Mouse (Mus musculus) olfactory bulb, adult 2 months (tissue): ENCODE measurements around the gene Myo1a. TPM values are rescaled to one million over a fixed set of nuclear protein-coding genes. Genes with fewer than 3 reads are reported as not detected.

ENCODE experiments used
- H3K27ac ChIP-seq: fragments of 200-500 bp; 2 replicates; pipeline ENCODE4 v1.5.1; 2012; ENCODE audit warnings: low read depth, low read length; ENCODE audit not compliant: insufficient read depth
- H3K4me1 ChIP-seq: fragments of 200-500 bp; 2 replicates; pipeline ENCODE4 v1.6.1; 2012; ENCODE audit warnings: low read length; ENCODE audit not compliant: control insufficient read depth, insufficient read depth
- H3K4me3 ChIP-seq: fragments of 200-500 bp; 2 replicates; pipeline ENCODE4 v1.5.1; 2012; ENCODE audit warnings: mild to moderate bottlenecking, low read depth, low read length, moderate library complexity; ENCODE audit not compliant: insufficient read depth
- CTCF ChIP-seq: fragments of 200-500 bp; IDR thresholded peaks from 2 replicates; pipeline ENCODE4 v1.5.1; 2012; ENCODE audit warnings: low read depth, mild to moderate bottlenecking, low read length, moderate library complexity; ENCODE audit not compliant: insufficient read depth
- POLR2A ChIP-seq: fragments of 200-500 bp; IDR thresholded peaks from 2 replicates; pipeline ENCODE4 v1.6.1; 2012; ENCODE audit warnings: mild to moderate bottlenecking, low read depth, low read length, moderate library complexity; ENCODE audit not compliant: insufficient read depth
- WGBS: fragments of 180-500 bp; shearing (Covaris S2); methylation state at CpG from one replicate; pipeline ENCODE4 v1.1.7; 2018; 5-methylcytosine and 5-hydroxymethylcytosine counted together
- polyA plus RNA-seq: library from polyadenylated mRNA; stranded (reverse); fragments of >200 nt; gene quantifications from 2 replicates; pipeline ENCODE4 v1.2.4, GENCODE M21; 2012; ENCODE audit warnings: low replicate concordance; ENCODE audit not compliant: missing spikeins, insufficient read depth, insufficient read length

Gene Myo1a
- polyA plus RNA-seq, 1 experiment, result not detected

DNA sequence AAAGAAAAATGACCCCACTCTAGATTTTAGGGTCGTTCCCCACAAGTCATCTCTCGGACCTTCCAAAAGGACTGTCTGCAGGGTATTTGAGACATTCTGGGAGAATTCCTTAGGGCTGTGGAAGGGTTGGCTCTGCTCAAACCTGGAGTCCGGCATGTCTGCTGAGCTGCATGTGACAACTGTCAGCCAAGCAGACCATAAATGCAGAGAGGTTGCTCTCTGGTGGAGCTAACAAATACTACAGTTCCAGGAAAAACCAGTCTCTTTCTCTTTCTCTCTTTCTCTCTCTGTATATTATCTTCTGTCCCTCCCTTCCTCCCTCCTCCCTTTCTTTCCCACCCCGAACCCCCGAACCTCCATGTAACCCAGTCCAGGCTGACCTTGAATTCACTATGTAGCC, 29.5 kb downstream of the Myo1a start:
- Histone ChIP-seq H3K4me1 (peaks cover 13% of the 10 kb centered on the region), H3K27ac (no peak overlapping the region), H3K4me3 (no peak overlapping the region)
- WGBS, result 49% methylated on average over 5 of the region's 5 CpGs
- TF ChIP-seq CTCF (no peak), POLR2A (no peak)

DNA sequence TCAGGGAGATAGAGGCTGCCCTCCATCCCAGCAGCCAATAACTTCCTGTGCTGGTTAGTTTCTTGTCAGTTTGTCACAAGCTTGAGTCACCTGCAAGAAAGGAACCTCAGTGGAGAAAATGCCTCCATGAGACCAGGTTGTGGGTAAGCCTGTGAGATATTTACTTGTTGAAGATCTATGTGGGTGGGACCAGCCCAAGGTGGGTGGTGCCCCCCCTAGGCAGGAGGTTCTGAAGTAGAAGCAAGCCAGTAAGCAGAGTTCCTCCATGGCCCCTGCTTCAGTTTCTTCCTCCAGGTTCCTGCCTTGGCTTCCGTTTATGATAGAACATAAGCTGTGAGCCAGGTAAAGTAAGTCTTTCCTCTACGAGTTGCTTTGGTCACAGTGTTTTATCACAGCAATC, 31.3 kb downstream of the Myo1a start:
- H3K27ac ChIP-seq, result no peak overlapping the region
- H3K4me3 ChIP-seq, result no peak overlapping the region
- WGBS, result 91% methylated on average over 2 of the region's 2 CpGs
- TF ChIP-seq CTCF, result no peak
- TF ChIP-seq POLR2A, result no peak
- H3K4me1 ChIP-seq, result peaks cover 9% of the 10 kb centered on the region

DNA sequence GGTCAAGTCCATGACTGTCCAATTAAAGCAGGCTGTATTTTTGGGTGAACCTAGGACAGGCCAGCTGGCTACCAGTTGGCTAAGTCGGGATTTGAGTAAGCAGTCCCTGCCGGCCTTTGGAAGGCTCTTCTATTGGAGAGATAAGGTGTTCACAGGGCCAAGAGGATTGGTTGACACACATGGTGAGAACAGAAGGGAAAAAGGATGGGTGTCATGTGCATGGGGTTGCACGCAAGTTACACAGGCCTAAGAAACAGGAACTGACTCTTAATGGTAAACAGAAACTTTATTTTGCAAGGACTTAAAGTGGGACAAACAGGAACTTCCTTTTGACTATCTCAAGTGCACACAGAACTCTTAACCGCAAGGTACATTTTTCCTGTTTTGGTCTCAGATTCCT, 31.9 kb downstream of the Myo1a start:
- Histone ChIP-seq H3K4me3 (no peak overlapping the region), H3K4me1 (peaks cover 7% of the 10 kb centered on the region), H3K27ac (no peak overlapping the region)
- WGBS, result 86% methylated on average over 4 of the region's 4 CpGs
- TF ChIP-seq CTCF (no peak), POLR2A (no peak)

GRCm38 (mm10) chr10:127737552-127737951, 32.6 kb downstream of the Myo1a start:
- WGBS, result 25% methylated on average over 2 of the region's 2 CpGs
- TF ChIP-seq CTCF, result no peak
- no peak for TF ChIP-seq POLR2A
- Histone ChIP-seq H3K4me1 (peaks cover 7% of the 10 kb centered on the region), H3K4me3 (no peak overlapping the region), H3K27ac (no peak overlapping the region)

- H3K4me3 ChIP-seq, result no peak overlapping the region
- TF ChIP-seq POLR2A, result no peak
- TF ChIP-seq CTCF, result no peak
- peaks cover 7% of the 10 kb centered on the region for H3K4me1 ChIP-seq
- 48% methylated on average over 13 of the region's 13 CpGs for WGBS
- H3K27ac ChIP-seq, result no peak overlapping the region
These were observed 33.3 kb downstream of the Myo1a start for GRCm38 (mm10) chr10:127738151-127738882.

- Histone ChIP-seq H3K4me1 (peaks cover 7% of the 10 kb centered on the region), H3K27ac (no peak within 1 kb of the TSS), H3K4me3 (peak within 1 kb of the TSS; percentile 94)
- WGBS, result 2% methylated on average over 32 of the region's 61 CpGs
- TF ChIP-seq POLR2A (no peak; the same call in 1 of the 2 replicates), CTCF (peak; percentile 47)
These were observed 34.2 kb downstream of the Myo1a start, which contains the start of gene Zbtb39 for GRCm38 (mm10) chr10:127739083-127739660. Gene Zbtb39 (plus strand): TSS chr10:127739538.

DNA sequence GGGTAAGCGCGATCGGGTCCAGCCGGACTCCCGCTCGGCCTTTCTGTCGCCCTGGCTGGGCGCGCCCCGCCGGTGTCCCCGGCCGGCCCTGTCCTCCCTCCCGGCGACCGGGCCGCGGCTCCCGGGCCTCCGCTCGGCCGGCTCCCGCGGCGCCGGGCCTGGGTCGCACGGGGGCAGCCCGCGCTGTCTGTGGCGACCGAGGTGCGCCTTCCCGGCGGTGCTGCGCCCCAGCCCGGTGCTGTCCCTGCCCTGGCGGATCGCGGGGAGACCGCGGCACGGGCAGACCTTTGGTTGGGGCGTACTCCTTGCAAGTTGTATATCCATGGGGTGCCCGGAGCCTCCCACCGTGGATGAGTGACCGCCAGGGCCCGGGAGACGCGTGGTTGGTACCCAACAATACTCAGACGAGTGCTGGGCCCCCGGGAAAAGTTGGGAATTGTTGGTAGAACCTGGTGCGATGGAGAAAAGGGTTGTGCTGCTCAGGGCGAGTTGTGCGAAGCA, 34.7 kb downstream of the Myo1a start:
- Histone ChIP-seq H3K4me1 (peaks cover 7% of the 10 kb centered on the region), H3K27ac (no peak overlapping the region), H3K4me3 (peak overlapping the region; percentile 94)
- TF ChIP-seq CTCF (peak; percentile 25; the same call in 1 of the 2 replicates), POLR2A (no peak)
- WGBS, result under 1% methylated on average over 51 of the region's 55 CpGs

DNA sequence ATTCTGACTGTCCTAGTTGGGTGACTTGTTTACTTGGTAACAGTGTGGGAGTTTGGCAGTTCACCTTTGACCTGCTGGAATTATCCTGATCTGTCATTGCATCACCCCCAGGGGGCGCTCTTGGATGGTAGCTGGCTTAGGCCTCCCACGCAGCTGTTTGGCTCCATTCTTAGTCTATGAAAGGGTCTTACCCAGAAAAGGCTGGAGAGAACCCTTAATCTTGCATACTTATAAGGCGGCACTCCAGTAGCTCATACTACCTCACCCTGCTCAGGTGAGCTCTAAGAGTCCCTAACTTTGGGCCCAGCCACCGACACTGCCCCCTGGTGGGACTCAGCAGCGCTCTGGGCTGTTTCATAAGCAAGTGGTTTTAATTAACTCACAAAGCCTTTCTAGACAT, 39.7 kb downstream of the Myo1a start:
- TF ChIP-seq POLR2A (no peak), CTCF (peak; percentile 59)
- H3K27ac ChIP-seq, result no peak overlapping the region
- WGBS, result 59% methylated on average over 5 of the region's 5 CpGs
- no peak overlapping the region for H3K4me3 ChIP-seq
- peaks cover 7% of the 10 kb centered on the region for H3K4me1 ChIP-seq

- no peak overlapping the region for H3K27ac ChIP-seq
- no peak overlapping the region for H3K4me3 ChIP-seq
- TF ChIP-seq POLR2A (no peak), CTCF (no peak)
- WGBS, result 66% methylated on average over 5 of the region's 5 CpGs
- H3K4me1 ChIP-seq, result peaks cover 16% of the 10 kb centered on the region
These were observed 40.9 kb downstream of the Myo1a start for GRCm38 (mm10) chr10:127745886-127746285.
